Mouse (Mus musculus): Measurements from ENCODE around the gene Gpr137. TPM values are rescaled to one million over a fixed set of nuclear protein-coding genes. Genes with fewer than 3 reads are reported as not detected.

Gene Gpr137
- polyA plus RNA-seq, 1 experiment from 2014 or later = 37.7 TPM

- Histone ChIP-seq H3K36me3 (no peaks in the 10 kb centered on the region), H3K4me3 (no peak overlapping the region)
These were observed 6.0 kb downstream of the Gpr137 start for GRCm38 (mm10) chr19:6936299-6936698.

GRCm38 (mm10) chr19:6934195-6934977 is 7.9 kb downstream of the Gpr137 start, which contains the start of gene Kcnk4:
Gene Kcnk4, minus strand, starts transcription at chr19:6934515.
- H3K27ac ChIP-seq (replicated peaks) = no peak within 1 kb of the TSS
- H3K4me1 ChIP-seq = peaks cover 16% of the 10 kb centered on the region
- WGBS = 9% methylated on average over 23 of the region's 23 CpGs
- peaks cover 78% of the 10 kb centered on the region for H3K27me3 ChIP-seq
- peak within 1 kb of the TSS; percentile 53 for H3K4me2 ChIP-seq (replicated peaks)
- H3K4me3 ChIP-seq = peak within 1 kb of the TSS; percentile 38
- 0 out of 2 replicates have a peak, but pooled peaks have one; percentile 34 for ATAC-seq (ENCODE audit: low FRiP score, low read depth)
- H3K9me3 ChIP-seq = no peaks in the 10 kb centered on the region
- peak within 1 kb of the TSS; percentile 37; the same call in 1 of the 2 replicates for H3K9ac ChIP-seq (replicated peaks)
- H3K36me3 ChIP-seq = no peaks in the 10 kb centered on the region

More at GRCm38 (mm10) chr19:6936299-6936698, 6.0 kb downstream of the Gpr137 start:
- Histone ChIP-seq H3K9me3 (no peaks in the 10 kb centered on the region), H3K27me3 (peaks cover 62% of the 10 kb centered on the region), H3K9ac (replicated peaks) (no peak overlapping the region), H3K4me2 (replicated peaks) (no peak overlapping the region), H3K27ac (replicated peaks) (no peak overlapping the region), H3K4me1 (peaks cover 34% of the 10 kb centered on the region)
- 20% methylated on average over 3 of the region's 3 CpGs for WGBS
- ATAC-seq (ENCODE audit: low FRiP score, low read depth) = no peak

- Histone ChIP-seq H3K27ac (replicated peaks) (no peak overlapping the region), H3K4me1 (peaks cover 12% of the 10 kb centered on the region), H3K4me3 (peak overlapping the region; percentile 38), H3K27me3 (peaks cover 83% of the 10 kb centered on the region), H3K9ac (replicated peaks) (peak overlapping the region; percentile 37; the same call in 1 of the 2 replicates), H3K4me2 (replicated peaks) (peak overlapping the region; percentile 53), H3K9me3 (no peaks in the 10 kb centered on the region), H3K36me3 (no peaks in the 10 kb centered on the region)
- ATAC-seq (ENCODE audit: low FRiP score, low read depth) = 0 out of 2 replicates have a peak, but pooled peaks have one; percentile 16
- WGBS = 4% methylated on average over 57 of the region's 58 CpGs
These were observed 8.7 kb downstream of the Gpr137 start for GRCm38 (mm10) chr19:6933436-6934194.

GRCm38 (mm10) chr19:6933102-6933435 is 9.2 kb downstream of the Gpr137 start:
- no peak overlapping the region for H3K9ac ChIP-seq (replicated peaks)
- no peaks in the 10 kb centered on the region for H3K9me3 ChIP-seq
- ATAC-seq (ENCODE audit: low FRiP score, low read depth) = no peak
- 0 out of 2 replicates have a peak overlapping the region, but pooled peaks have one; percentile 38 for H3K4me3 ChIP-seq
- H3K36me3 ChIP-seq = no peaks in the 10 kb centered on the region
- 17% methylated on average over 4 of the region's 4 CpGs for WGBS
- H3K27ac ChIP-seq (replicated peaks) = no peak overlapping the region
- no peak overlapping the region for H3K4me2 ChIP-seq (replicated peaks)
- H3K27me3 ChIP-seq = peaks cover 86% of the 10 kb centered on the region
- H3K4me1 ChIP-seq = peaks cover 12% of the 10 kb centered on the region

- Histone ChIP-seq H3K4me1 (peaks cover 15% of the 10 kb centered on the region), H3K27me3 (peaks cover 92% of the 10 kb centered on the region), H3K9ac (replicated peaks) (no peak overlapping the region), H3K36me3 (no peaks in the 10 kb centered on the region), H3K27ac (replicated peaks) (no peak overlapping the region), H3K4me3 (no peak overlapping the region), H3K9me3 (no peaks in the 10 kb centered on the region), H3K4me2 (replicated peaks) (no peak overlapping the region)
- 65% methylated on average over 1 of the region's 1 CpGs for WGBS
- ATAC-seq (ENCODE audit: low FRiP score, low read depth) = no peak
These were observed 10.3 kb downstream of the Gpr137 start for GRCm38 (mm10) chr19:6932018-6932417.

GRCm38 (mm10) chr19:6931002-6931401 is 11.3 kb downstream of the Gpr137 start:
- no peak overlapping the region for H3K4me2 ChIP-seq (replicated peaks)
- no peak overlapping the region for H3K9ac ChIP-seq (replicated peaks)
- no peak overlapping the region for H3K27ac ChIP-seq (replicated peaks)
- no peak overlapping the region for H3K4me3 ChIP-seq
- no peaks in the 10 kb centered on the region for H3K36me3 ChIP-seq
- peaks cover 97% of the 10 kb centered on the region for H3K27me3 ChIP-seq
- H3K9me3 ChIP-seq = no peaks in the 10 kb centered on the region
- ATAC-seq (ENCODE audit: low FRiP score, low read depth) = no peak
- WGBS = 0% methylated on average over 1 of the region's 2 CpGs
- H3K4me1 ChIP-seq = peaks cover 21% of the 10 kb centered on the region

GRCm38 (mm10) chr19:6928080-6928479 is 14.2 kb downstream of the Gpr137 start:
- no peak overlapping the region for H3K4me3 ChIP-seq
- WGBS = 6% methylated on average over 9 of the region's 9 CpGs

GRCm38 (mm10) chr19:6926559-6927255 is 15.6 kb downstream of the Gpr137 start:
- H3K27ac ChIP-seq (replicated peaks) = no peak overlapping the region
- peak overlapping the region; percentile 37 for H3K4me2 ChIP-seq (replicated peaks)
- no peak overlapping the region for H3K9ac ChIP-seq (replicated peaks)
- no peaks in the 10 kb centered on the region for H3K36me3 ChIP-seq
- peaks cover 30% of the 10 kb centered on the region for H3K4me1 ChIP-seq
- WGBS = 10% methylated on average over 26 of the region's 26 CpGs
- ATAC-seq (ENCODE audit: low FRiP score, low read depth) = no peak
- no peaks in the 10 kb centered on the region for H3K9me3 ChIP-seq
- H3K27me3 ChIP-seq = peaks cover 94% of the 10 kb centered on the region
- H3K4me3 ChIP-seq = peak overlapping the region; percentile 24

More at GRCm38 (mm10) chr19:6928080-6928479, 14.2 kb downstream of the Gpr137 start:
- H3K4me2 ChIP-seq (replicated peaks) = no peak overlapping the region
- ATAC-seq (ENCODE audit: low FRiP score, low read depth) = no peak
- peaks cover 97% of the 10 kb centered on the region for H3K27me3 ChIP-seq
- no peaks in the 10 kb centered on the region for H3K9me3 ChIP-seq
- no peak overlapping the region for H3K9ac ChIP-seq (replicated peaks)
- no peaks in the 10 kb centered on the region for H3K36me3 ChIP-seq
- H3K27ac ChIP-seq (replicated peaks) = no peak overlapping the region
- H3K4me1 ChIP-seq = peaks cover 23% of the 10 kb centered on the region; the same call in 1 of the 2 replicates

- Histone ChIP-seq H3K4me3 (0 out of 2 replicates have a peak overlapping the region, but pooled peaks have one; percentile 4), H3K9me3 (no peaks in the 10 kb centered on the region), H3K4me1 (peaks cover 33% of the 10 kb centered on the region), H3K4me2 (replicated peaks) (0 out of 2 replicates have a peak overlapping the region, but pooled peaks have one; percentile 11), H3K9ac (replicated peaks) (no peak overlapping the region), H3K27me3 (peaks cover 85% of the 10 kb centered on the region), H3K36me3 (no peaks in the 10 kb centered on the region), H3K27ac (replicated peaks) (no peak overlapping the region)
- ATAC-seq (ENCODE audit: low FRiP score, low read depth) = no peak
- 4% methylated on average over 35 of the region's 40 CpGs for WGBS
These were observed 16.5 kb downstream of the Gpr137 start for GRCm38 (mm10) chr19:6925611-6926329.

- WGBS = 4% methylated on average over 9 of the region's 9 CpGs
- Histone ChIP-seq H3K9me3 (no peaks in the 10 kb centered on the region), H3K36me3 (no peaks in the 10 kb centered on the region), H3K4me3 (peak within 1 kb of the TSS; percentile 15; the same call in 1 of the 2 replicates), H3K27me3 (peaks cover 80% of the 10 kb centered on the region), H3K9ac (replicated peaks) (no peak within 1 kb of the TSS), H3K27ac (replicated peaks) (no peak within 1 kb of the TSS), H3K4me2 (replicated peaks) (peak within 1 kb of the TSS; percentile 11; the same call in 1 of the 2 replicates), H3K4me1 (peaks cover 39% of the 10 kb centered on the region)
- no peak for ATAC-seq (ENCODE audit: low FRiP score, low read depth)
These were observed 17.0 kb downstream of the Gpr137 start, which contains the start of gene Catsperz for GRCm38 (mm10) chr19:6925307-6925573. Gene Catsperz, minus strand, starts transcription at chr19:6925380.
